8 mouse cellular contexts compared by ENCODE assay signal in genomic region chr7:75456152-75456888, GRCm38 (mm10). TPM values are rescaled to one million over a fixed set of nuclear protein-coding genes. Genes with fewer than 3 reads are reported as not detected.
A peak's percentile ranks its signal among the peaks of the same experiment; 100 is the strongest.
DNase-seq lines count a peak whose midpoint lies in the region; ATAC-seq and TF ChIP-seq lines count a peak whose summit lies in the region.

No protein-coding gene starts in this region.

- H3K27ac ChIP-seq in embryonic fibroblast, embryonic 13.5 days (ENCODE audit: insufficient read depth, low read length): no peak overlapping the region
- peak overlapping the region; percentile 99 for H3K27ac ChIP-seq in limb, embryonic 15.5 days
- peak overlapping the region; percentile 30; the same call in 1 of the 2 replicates for H3K27ac ChIP-seq in olfactory bulb, adult 2 months (ENCODE audit: insufficient read depth, low read depth, low read length)

- no peak for TF ChIP-seq POLR2A in embryonic fibroblast, embryonic 13.5 days (IDR thresholded peaks at IDR 0.05; ENCODE audit: low read depth, low read length)
- TF ChIP-seq POLR2A in olfactory bulb, adult 2 months (IDR thresholded peaks at IDR 0.05; ENCODE audit: insufficient read depth, low read depth, low read length): no peak

- DNase-seq in adrenal gland, postnatal 14 days: peak; percentile 9
- no peak for DNase-seq in adrenal gland, postnatal 25 days
- DNase-seq in 416B (ENCODE audit: low read depth): peak; percentile 49
- DNase-seq in left cerebral cortex, adult 8-10 months (ENCODE audit: low spot score in 2 of 2): no peak
- DNase-seq in right cerebral cortex, adult 18-20 months: no peak

- ATAC-seq in limb, embryonic 15.5 days (ENCODE audit: insufficient number of reproducible peaks, low FRiP score, low TSS enrichment, low read depth): no peak

- TF ChIP-seq CTCF in embryonic fibroblast, embryonic 13.5 days (IDR thresholded peaks at IDR 0.05; ENCODE audit: borderline replicate concordance, insufficient read depth, low read length): no peak
- TF ChIP-seq CTCF in olfactory bulb, adult 2 months (IDR thresholded peaks at IDR 0.05; ENCODE audit: insufficient read depth, low read depth, low read length): no peak

- H3K9ac ChIP-seq in limb, embryonic 15.5 days: peak overlapping the region; percentile 95

- peak overlapping the region; percentile 90 for H3K4me3 ChIP-seq in embryonic fibroblast, embryonic 13.5 days (ENCODE audit: insufficient read depth, low read length)
- peak overlapping the region; percentile 90 for H3K4me3 ChIP-seq in limb, embryonic 15.5 days
- H3K4me3 ChIP-seq in olfactory bulb, adult 2 months (ENCODE audit: insufficient read depth, low read depth, low read length): peak overlapping the region; percentile 73

- peak overlapping the region; percentile 75 for H3K4me2 ChIP-seq in limb, embryonic 15.5 days

- no peaks in the 10 kb centered on the region for H3K4me1 ChIP-seq in embryonic fibroblast, embryonic 13.5 days (ENCODE audit: control insufficient read depth, insufficient read depth, low read length)
- H3K4me1 ChIP-seq in limb, embryonic 15.5 days: peaks cover 7% of the 10 kb centered on the region; the same call in 1 of the 2 replicates
- H3K4me1 ChIP-seq in olfactory bulb, adult 2 months (ENCODE audit: control insufficient read depth, insufficient read depth, low read length): no peaks in the 10 kb centered on the region

- H3K9me3 ChIP-seq in limb, embryonic 15.5 days: no peaks in the 10 kb centered on the region

- no peaks in the 10 kb centered on the region for H3K27me3 ChIP-seq in limb, embryonic 15.5 days

- 3% methylated on average over 25 of the region's 25 CpGs for whole genome bisulfite sequencing in limb, embryonic 15.5 days
- 4% methylated on average over 25 of the region's 25 CpGs for WGBS in olfactory bulb, adult 2 months

- H3K36me3 ChIP-seq in limb, embryonic 15.5 days: no peaks in the 10 kb centered on the region

RNA-seq across cellular contexts. Expression of gene Akap13, which starts 1.0 kb away (rescaled TPM):
- 64.0 and 72.6 TPM in 2 replicates for total RNA-seq in adrenal gland, postnatal 14 days (2021)
- 53.6 and 56.7 TPM in 2 replicates for total RNA-seq in adrenal gland, postnatal 25 days (2021)
- 48.3 and 51.8 TPM in 2 replicates for polyA plus RNA-seq in embryonic fibroblast, embryonic 13.5 days (2011; ENCODE audit: insufficient read length, low read depth, missing spikeins)
- 42.6 and 43.7 TPM in 2 replicates for polyA plus RNA-seq in limb, embryonic 15.5 days (2015; fragmentation: Nextera tagmentation; extraction: Ambion mirVana)
- polyA plus RNA-seq in olfactory bulb, adult 2 months (2012; ENCODE audit: insufficient read depth, insufficient read length, low replicate concordance, missing spikeins): 36.4 and 67.2 TPM in 2 replicates
- total RNA-seq in left cerebral cortex, adult 8-10 months (2022): 10 to 100 TPM; 21.0 to 24.6 (median 21.5) TPM

Comparison
In these comparisons a context has a peak if more than half of its experiments do, and no peak if none do; other contexts are left out.
1. DNase-seq: peak in adrenal gland, postnatal 14 days (single experiment) and 416B (single experiment); none in adrenal gland, postnatal 25 days (single experiment), left cerebral cortex, adult 8-10 months (0 of 2) and right cerebral cortex, adult 18-20 months (single experiment).
2. Peak in every context shown above with its lines, with median percentiles within 50 percentile points of each other: H3K4me3 ChIP-seq.